Mouse (Mus musculus): ENCODE data around the gene Cacna1f. TPM values are rescaled to one million over a fixed set of nuclear protein-coding genes. Genes with fewer than 3 reads are reported as not detected.

Cacna1f gene
- polyA plus RNA-seq, 1 experiment from 2014 or later: not detected

DNA sequence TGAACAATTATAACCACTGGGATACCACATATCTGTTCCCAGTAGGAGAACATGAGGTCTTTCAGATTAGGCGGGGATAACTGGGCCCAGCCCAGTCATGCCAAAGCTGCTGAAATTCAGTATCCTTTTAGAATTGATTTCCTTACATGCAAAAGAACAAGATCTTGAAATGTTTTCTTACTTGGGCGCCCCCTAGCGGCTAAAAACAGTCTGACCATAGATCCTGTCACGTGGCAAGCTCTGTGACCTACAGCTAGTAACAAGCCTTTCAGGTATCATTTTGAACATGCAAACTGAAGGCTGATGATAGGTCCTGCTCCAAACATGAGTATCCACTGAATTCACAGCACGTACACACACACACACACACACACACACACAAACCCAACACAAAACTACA, 38.5 kb downstream of the Cacna1f start:
- Histone ChIP-seq H3K27me3 (replicated peaks; ENCODE audit: control insufficient read depth, insufficient read depth, low read length) (no peaks in the 10 kb centered on the region), H3K4me3 (ENCODE audit: low read length) (no peak overlapping the region), H3K36me3 (ENCODE audit: control insufficient read depth, insufficient read depth, low read length) (no peaks in the 10 kb centered on the region), H3K4me1 (ENCODE audit: control insufficient read depth, insufficient read depth, low read length) (no peaks in the 10 kb centered on the region), H3K9ac (ENCODE audit: low read depth, low read length) (no peak overlapping the region), H3K4me2 (ENCODE audit: low read depth, low read length) (no peak overlapping the region), H3K27ac (ENCODE audit: low read length) (no peak overlapping the region), H3K9me3 (ENCODE audit: control insufficient read depth, low read length) (no peaks in the 10 kb centered on the region)
- 15% methylated on average over 5 of the region's 5 CpGs for WGBS
- ATAC-seq: no peak

DNA sequence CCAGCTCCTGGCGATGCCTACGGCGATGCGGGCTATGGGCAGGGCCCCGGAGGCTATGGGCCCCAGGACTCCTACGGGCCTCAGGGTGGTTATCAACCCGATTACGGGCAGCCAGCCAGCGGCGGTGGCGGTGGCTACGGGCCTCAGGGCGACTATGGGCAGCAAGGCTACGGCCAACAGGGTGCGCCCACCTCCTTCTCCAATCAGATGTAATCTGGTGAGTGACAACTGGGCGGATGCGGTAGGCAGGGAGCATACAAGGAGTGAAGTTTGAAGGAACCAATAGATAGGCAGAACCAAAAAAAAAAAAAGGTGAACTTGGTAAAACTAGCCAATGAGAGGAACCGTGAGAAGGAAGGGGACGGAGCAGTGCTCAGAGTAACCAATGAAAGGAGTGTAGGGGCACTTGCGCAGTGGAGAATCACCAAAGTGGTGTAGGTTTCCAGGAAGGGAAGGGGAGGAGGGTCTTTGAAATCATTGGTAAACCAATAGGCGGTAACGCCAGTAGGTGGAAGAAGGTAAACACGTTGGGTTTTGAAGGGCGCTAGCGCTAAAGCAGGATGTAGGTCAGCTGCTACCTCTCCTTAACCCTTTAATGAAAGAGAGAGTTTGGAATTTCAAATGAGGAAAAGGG, 41.9 kb downstream of the Cacna1f start:
- H3K4me1 ChIP-seq (ENCODE audit: control insufficient read depth, insufficient read depth, low read length): no peaks in the 10 kb centered on the region
- WGBS: 19% methylated on average over 25 of the region's 25 CpGs
- peak; percentile 98 for ATAC-seq
- peak overlapping the region; percentile 54 for H3K4me2 ChIP-seq (ENCODE audit: low read depth, low read length)
- no peaks in the 10 kb centered on the region for H3K27me3 ChIP-seq (replicated peaks; ENCODE audit: control insufficient read depth, insufficient read depth, low read length)
- H3K4me3 ChIP-seq (ENCODE audit: low read length): peak overlapping the region; percentile 56
- H3K9ac ChIP-seq (ENCODE audit: low read depth, low read length): peak overlapping the region; percentile 79
- no peaks in the 10 kb centered on the region for H3K36me3 ChIP-seq (ENCODE audit: control insufficient read depth, insufficient read depth, low read length)
- peak overlapping the region; percentile 74 for H3K27ac ChIP-seq (ENCODE audit: low read length)
- no peaks in the 10 kb centered on the region for H3K9me3 ChIP-seq (ENCODE audit: control insufficient read depth, low read length)

DNA sequence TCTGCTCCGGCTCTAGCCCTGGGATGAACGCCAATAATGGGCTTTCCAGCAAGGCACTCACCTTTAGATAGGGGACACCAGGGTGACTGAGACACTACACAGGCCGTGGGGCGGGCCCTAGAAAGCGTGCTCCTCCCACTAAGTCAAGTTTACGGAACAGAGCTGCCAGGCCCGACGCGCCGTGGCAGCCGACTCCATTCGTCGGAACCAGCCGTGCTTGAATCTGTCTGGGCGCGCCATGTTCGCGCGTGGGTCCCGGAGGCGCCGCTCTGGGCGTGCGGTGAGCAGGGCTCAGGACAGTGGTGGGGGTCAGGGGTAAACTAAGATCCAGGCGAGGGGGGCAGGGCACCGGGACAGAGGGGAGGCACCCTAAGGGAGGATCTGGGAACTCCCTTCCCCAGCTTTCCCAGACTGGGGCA, 50.3 kb downstream of the Cacna1f start, which contains the start of gene Prickle3:
Gene Prickle3, plus strand, starts transcription at position 40 of the 419 bp plus-strand sequence.
- peak within 1 kb of the TSS; percentile 47 for H3K4me2 ChIP-seq (ENCODE audit: low read depth, low read length)
- peaks cover 2% of the 10 kb centered on the region; the same call in 1 of the 2 replicates for H3K4me1 ChIP-seq (ENCODE audit: control insufficient read depth, insufficient read depth, low read length)
- H3K9ac ChIP-seq (ENCODE audit: low read depth, low read length): peak within 1 kb of the TSS; percentile 73
- H3K27me3 ChIP-seq (replicated peaks; ENCODE audit: control insufficient read depth, insufficient read depth, low read length): no peaks in the 10 kb centered on the region
- whole genome bisulfite sequencing: 15% methylated on average over 26 of the region's 26 CpGs
- H3K9me3 ChIP-seq (ENCODE audit: control insufficient read depth, low read length): no peaks in the 10 kb centered on the region
- H3K4me3 ChIP-seq (ENCODE audit: low read length): peak within 1 kb of the TSS; percentile 60
- peak; percentile 62 for ATAC-seq
- peak within 1 kb of the TSS; percentile 78 for H3K27ac ChIP-seq (ENCODE audit: low read length)
- H3K36me3 ChIP-seq (ENCODE audit: control insufficient read depth, insufficient read depth, low read length): no peaks in the 10 kb centered on the region

DNA sequence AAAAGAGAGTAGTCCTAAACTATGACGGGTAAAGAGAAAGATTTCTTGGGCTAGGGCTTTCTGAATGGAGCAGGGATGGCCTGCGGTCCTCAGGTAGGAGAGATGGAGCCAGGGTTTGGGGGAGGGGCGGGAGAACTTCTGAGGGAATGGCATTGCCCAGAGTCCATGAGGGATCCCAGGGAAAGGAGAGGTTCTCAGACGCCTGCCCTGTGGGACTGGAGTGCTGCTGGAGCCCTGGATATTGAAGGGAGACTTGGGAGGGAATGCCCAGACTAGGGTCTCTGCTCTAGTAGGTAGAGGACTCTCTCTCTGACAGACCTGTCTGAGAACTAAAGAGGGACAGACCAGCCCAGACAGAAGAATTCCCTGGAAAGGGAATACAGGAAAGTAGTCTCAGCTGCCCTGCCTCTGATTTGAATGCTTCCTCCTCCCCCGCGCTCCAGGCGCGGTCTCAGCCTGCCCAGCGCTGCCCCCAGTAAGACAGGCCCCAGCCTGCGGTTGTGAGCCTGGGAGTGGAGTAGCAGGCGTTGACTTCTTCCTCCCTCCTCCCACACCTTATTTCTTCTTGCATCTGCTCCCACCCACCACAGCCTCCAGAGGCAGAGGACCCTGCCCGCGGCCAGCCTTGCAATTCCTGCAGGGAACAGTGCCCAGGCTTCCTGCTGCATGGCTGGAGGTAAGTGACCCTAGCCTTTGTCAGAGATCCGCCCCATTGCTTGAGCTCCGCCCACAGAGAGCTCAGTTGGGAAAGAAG, 51.3 kb downstream of the Cacna1f start:
- peaks cover 2% of the 10 kb centered on the region; the same call in 1 of the 2 replicates for H3K4me1 ChIP-seq (ENCODE audit: control insufficient read depth, insufficient read depth, low read length)
- peak; percentile 88 for ATAC-seq
- H3K27ac ChIP-seq (ENCODE audit: low read length): peak overlapping the region; percentile 78
- H3K9ac ChIP-seq (ENCODE audit: low read depth, low read length): peak overlapping the region; percentile 62
- H3K27me3 ChIP-seq (replicated peaks; ENCODE audit: control insufficient read depth, insufficient read depth, low read length): no peaks in the 10 kb centered on the region
- WGBS: 15% methylated on average over 15 of the region's 15 CpGs
- H3K4me2 ChIP-seq (ENCODE audit: low read depth, low read length): peak overlapping the region; percentile 47
- peak overlapping the region; percentile 60 for H3K4me3 ChIP-seq (ENCODE audit: low read length)
- H3K9me3 ChIP-seq (ENCODE audit: control insufficient read depth, low read length): no peaks in the 10 kb centered on the region
- no peaks in the 10 kb centered on the region for H3K36me3 ChIP-seq (ENCODE audit: control insufficient read depth, insufficient read depth, low read length)

DNA sequence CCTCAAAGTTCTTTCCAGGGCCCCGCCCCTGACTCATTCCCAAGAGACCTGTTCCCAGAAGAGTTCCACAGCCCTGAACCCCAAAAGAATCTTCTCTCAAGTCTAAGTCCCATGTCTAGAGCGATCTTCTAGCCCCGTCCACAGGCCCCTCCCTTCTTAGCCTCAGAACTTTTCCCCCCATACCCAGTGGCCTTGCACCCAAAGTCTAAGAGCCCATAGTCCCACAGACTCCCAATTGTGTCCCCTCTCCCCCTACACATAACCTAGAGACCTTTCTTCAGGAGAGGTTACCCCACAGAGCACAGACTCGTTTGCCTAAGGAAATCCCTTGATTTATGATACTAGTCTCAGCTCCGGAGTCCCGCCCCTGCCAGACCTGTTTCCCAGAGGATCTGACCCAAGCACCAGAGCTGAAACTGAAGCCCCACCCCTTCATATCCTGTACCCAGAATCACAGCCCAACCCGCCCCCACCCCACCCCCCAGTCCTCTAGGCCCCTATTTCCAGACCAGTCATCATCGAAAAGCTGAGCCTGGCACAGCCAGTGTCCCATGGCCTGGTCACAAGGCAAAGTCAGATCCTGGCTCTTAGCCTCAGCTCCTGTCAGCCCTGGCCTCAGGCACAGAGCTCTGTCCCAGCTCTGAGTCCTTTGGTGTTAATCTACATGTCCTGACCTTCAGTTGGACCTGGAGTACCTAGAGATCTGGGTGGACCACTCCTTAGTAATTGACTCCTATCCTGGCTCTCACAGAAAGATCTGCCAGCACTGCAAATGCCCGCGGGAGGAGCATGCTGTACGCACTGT, 52.1 kb downstream of the Cacna1f start:
- 39% methylated on average over 11 of the region's 11 CpGs for WGBS
- peak overlapping the region; percentile 10; the same call in 1 of the 2 replicates for H3K9ac ChIP-seq (ENCODE audit: low read depth, low read length)
- H3K4me3 ChIP-seq (ENCODE audit: low read length): peak overlapping the region; percentile 60
- peak overlapping the region; percentile 78 for H3K27ac ChIP-seq (ENCODE audit: low read length)
- no peaks in the 10 kb centered on the region for H3K36me3 ChIP-seq (ENCODE audit: control insufficient read depth, insufficient read depth, low read length)
- no peaks in the 10 kb centered on the region for H3K27me3 ChIP-seq (replicated peaks; ENCODE audit: control insufficient read depth, insufficient read depth, low read length)
- peak; percentile 56 for ATAC-seq
- H3K9me3 ChIP-seq (ENCODE audit: control insufficient read depth, low read length): no peaks in the 10 kb centered on the region
- peaks cover 2% of the 10 kb centered on the region; the same call in 1 of the 2 replicates for H3K4me1 ChIP-seq (ENCODE audit: control insufficient read depth, insufficient read depth, low read length)
- H3K4me2 ChIP-seq (ENCODE audit: low read depth, low read length): peak overlapping the region; percentile 47

DNA sequence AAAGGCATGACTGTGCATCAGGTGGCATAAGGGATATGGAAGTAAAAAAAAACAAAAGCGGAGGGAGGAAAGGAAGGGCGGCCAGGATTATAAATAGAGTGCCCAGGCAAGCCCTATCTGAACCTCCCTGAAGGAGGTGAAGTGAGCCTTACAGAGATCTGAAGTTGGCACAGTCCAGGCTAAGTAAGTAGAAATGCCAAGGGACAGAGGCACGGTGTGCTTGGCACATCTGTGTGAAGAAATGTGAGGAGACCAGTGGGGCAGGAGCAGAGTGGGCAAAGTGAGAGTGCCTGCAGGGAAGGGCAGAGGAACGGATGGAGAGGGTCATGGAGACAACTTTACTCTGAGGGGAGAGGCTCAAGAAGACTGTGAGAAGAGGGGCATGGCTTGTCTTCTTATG, 54.2 kb downstream of the Cacna1f start:
- WGBS: 85% methylated on average over 4 of the region's 4 CpGs
- Histone ChIP-seq H3K36me3 (ENCODE audit: control insufficient read depth, insufficient read depth, low read length) (no peaks in the 10 kb centered on the region), H3K4me3 (ENCODE audit: low read length) (no peak overlapping the region), H3K27me3 (replicated peaks; ENCODE audit: control insufficient read depth, insufficient read depth, low read length) (no peaks in the 10 kb centered on the region), H3K9ac (ENCODE audit: low read depth, low read length) (no peak overlapping the region), H3K4me1 (ENCODE audit: control insufficient read depth, insufficient read depth, low read length) (peaks cover 2% of the 10 kb centered on the region; the same call in 1 of the 2 replicates), H3K4me2 (ENCODE audit: low read depth, low read length) (no peak overlapping the region), H3K27ac (ENCODE audit: low read length) (no peak overlapping the region), H3K9me3 (ENCODE audit: control insufficient read depth, low read length) (no peaks in the 10 kb centered on the region)
- ATAC-seq: no peak

DNA sequence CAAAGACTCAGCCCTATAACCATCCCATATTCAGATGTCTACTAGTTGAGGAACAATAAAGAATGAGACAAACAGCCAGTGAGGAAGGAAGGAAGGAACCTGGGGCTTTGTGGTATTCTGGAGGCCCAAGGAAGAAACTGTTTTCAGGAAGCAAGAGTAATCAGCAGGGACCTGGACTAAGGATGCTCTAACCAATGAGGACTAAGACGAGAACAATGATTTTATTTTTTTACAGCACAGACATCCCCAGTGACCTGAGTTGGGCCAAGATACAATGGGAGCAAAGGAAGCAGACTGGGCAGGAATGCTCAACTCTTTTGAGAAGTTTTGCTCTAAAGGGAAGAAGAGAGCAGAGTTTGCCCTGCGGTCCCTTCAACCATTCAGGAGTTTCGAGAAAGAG, 56.1 kb downstream of the Cacna1f start:
- H3K27me3 ChIP-seq (replicated peaks; ENCODE audit: control insufficient read depth, insufficient read depth, low read length): no peaks in the 10 kb centered on the region

DNA sequence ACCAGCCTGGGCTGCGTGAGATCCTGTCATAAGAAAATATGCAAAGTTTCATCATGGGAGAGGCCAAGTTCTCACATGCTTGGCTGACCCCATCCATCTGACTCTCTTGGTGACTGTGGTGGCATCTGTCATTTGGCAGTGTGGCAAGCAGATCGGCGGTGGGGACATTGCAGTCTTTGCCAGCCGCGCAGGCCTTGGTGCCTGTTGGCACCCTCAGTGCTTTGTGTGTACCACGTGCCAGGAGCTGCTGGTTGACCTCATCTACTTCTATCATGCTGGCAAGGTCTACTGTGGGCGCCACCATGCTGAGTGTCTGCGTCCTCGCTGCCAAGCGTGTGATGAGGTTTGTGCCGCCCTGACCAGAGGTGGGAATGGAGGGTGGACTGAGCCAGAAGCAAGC, 57.9 kb downstream of the Cacna1f start:
- no peaks in the 10 kb centered on the region for H3K4me1 ChIP-seq (ENCODE audit: control insufficient read depth, insufficient read depth, low read length)
- no peak for ATAC-seq
- no peaks in the 10 kb centered on the region for H3K36me3 ChIP-seq (ENCODE audit: control insufficient read depth, insufficient read depth, low read length)
- no peak overlapping the region for H3K4me3 ChIP-seq (ENCODE audit: low read length)
- H3K9ac ChIP-seq (ENCODE audit: low read depth, low read length): no peak overlapping the region
- no peaks in the 10 kb centered on the region for H3K27me3 ChIP-seq (replicated peaks; ENCODE audit: control insufficient read depth, insufficient read depth, low read length)
- H3K27ac ChIP-seq (ENCODE audit: low read length): no peak overlapping the region
- H3K9me3 ChIP-seq (ENCODE audit: control insufficient read depth, low read length): no peaks in the 10 kb centered on the region
- H3K4me2 ChIP-seq (ENCODE audit: low read depth, low read length): no peak overlapping the region
- 86% methylated on average over 11 of the region's 11 CpGs for WGBS

More for the DNA sequence above, 56.1 kb downstream of the Cacna1f start:
- Histone ChIP-seq H3K9ac (ENCODE audit: low read depth, low read length) (no peak overlapping the region), H3K27ac (ENCODE audit: low read length) (no peak overlapping the region), H3K36me3 (ENCODE audit: control insufficient read depth, insufficient read depth, low read length) (no peaks in the 10 kb centered on the region), H3K9me3 (ENCODE audit: control insufficient read depth, low read length) (no peaks in the 10 kb centered on the region), H3K4me1 (ENCODE audit: control insufficient read depth, insufficient read depth, low read length) (peaks cover 2% of the 10 kb centered on the region; the same call in 1 of the 2 replicates), H3K4me3 (ENCODE audit: low read length) (no peak overlapping the region), H3K4me2 (ENCODE audit: low read depth, low read length) (no peak overlapping the region)
- no peak for ATAC-seq
- 86% methylated on average over 3 of the region's 3 CpGs for WGBS

Measured in intestine, embryonic 16.5 days (tissue).